Mouse (Mus musculus) CH12.LX (cell line): ENCODE measurements around the gene Mmrn1. TPM values are rescaled to one million over a fixed set of nuclear protein-coding genes. Genes with fewer than 3 reads are reported as not detected.

Experiments
- DNase-seq: peaks from one replicate; pipeline ENCODE4 v3.0.0-alpha.2; 2013; ENCODE audit errors: extremely low read depth
- H3K27ac ChIP-seq: 2 replicates; pipeline ENCODE4 v1.5.1; 2012; ENCODE audit warnings: low read depth, mild to moderate bottlenecking, control low read depth, moderate library complexity; ENCODE audit not compliant: insufficient read depth
- H3K27me3 ChIP-seq: replicated peaks from 2 replicates; pipeline ENCODE3; 2012; ENCODE audit warnings: inconsistent platforms
- H3K36me3 ChIP-seq, 2 experiments: replicated peaks in 1 of 2; 2 replicates each; pipeline versions ENCODE3 to v1.6.1; 2012; ENCODE audit warnings: inconsistent platforms in 1 of 2, low read length in 1 of 2, mild to moderate bottlenecking in 1 of 2, mixed read lengths in 1 of 2, moderate library complexity in 1 of 2; ENCODE audit not compliant: control insufficient read depth in 1 of 2, insufficient read depth in 1 of 2
- H3K4me1 ChIP-seq, 2 experiments: 2 replicates each; pipeline ENCODE4 v1.6.1; 2012; ENCODE audit warnings: inconsistent platforms in 1 of 2, moderate library complexity in 1 of 2; ENCODE audit not compliant: insufficient read depth in 2 of 2, control insufficient read depth in 1 of 2
- H3K4me2 ChIP-seq: 2 replicates; pipeline ENCODE4 v1.6.1; 2012; ENCODE audit warnings: low read depth, mild to moderate bottlenecking, control low read depth; ENCODE audit not compliant: poor library complexity, insufficient read depth, severe bottlenecking
- H3K4me3 ChIP-seq, 3 experiments: fragments of 150-350 bp in 1 of 3; sonication (generic) in 1 of 3; replicated peaks in 1 of 3; 2 replicates each; pipeline versions ENCODE3 to v1.5.1; 2011 to 2012; ENCODE audit warnings: low read depth in 2 of 3, low read length in 2 of 3, mild to moderate bottlenecking in 2 of 3, moderate library complexity in 2 of 3, control low read depth in 1 of 3, improper control_type of control experiment in 1 of 3, inconsistent platforms in 1 of 3, mixed read lengths in 1 of 3; ENCODE audit not compliant: poor library complexity in 1 of 3
- H3K79me2 ChIP-seq: replicated peaks from 2 replicates; pipeline ENCODE4 v1.6.1; 2012; ENCODE audit warnings: mild to moderate bottlenecking, moderate library complexity; ENCODE audit not compliant: control insufficient read depth, poor library complexity, insufficient read depth, severe bottlenecking; ENCODE audit errors: extremely low read depth
- H3K9ac ChIP-seq: 2 replicates; pipeline ENCODE4 v1.6.1; 2012; ENCODE audit warnings: low read depth, mild to moderate bottlenecking, control low read depth, moderate library complexity; ENCODE audit not compliant: insufficient read depth
- H3K9me3 ChIP-seq: replicated peaks from 2 replicates; pipeline ENCODE3; 2012; ENCODE audit warnings: low read length, inconsistent platforms, mixed read lengths
- BHLHE40 ChIP-seq: IDR thresholded peaks from 2 replicates; pipeline ENCODE4 v1.6.1; 2011; ENCODE audit warnings: mild to moderate bottlenecking, low read depth, low read length, improper control_type of control experiment
- CTCF ChIP-seq, 2 experiments: IDR thresholded peaks in 1 of 2; conservative IDR thresholded peaks in 1 of 2; 2 replicates each; pipeline ENCODE4 v1.5.1; 2011 to 2012; ENCODE audit warnings: low read depth in 2 of 2, low read length in 2 of 2, improper control_type of control experiment in 1 of 2, inconsistent platforms in 1 of 2, mild to moderate bottlenecking in 1 of 2, moderate library complexity in 1 of 2
- ELF1 ChIP-seq: IDR thresholded peaks from 2 replicates; pipeline ENCODE4 v1.6.1; 2014; ENCODE audit warnings: low read depth, mild to moderate bottlenecking, inconsistent platforms, low read length, improper control_type of control experiment
- EP300 ChIP-seq: IDR thresholded peaks from 2 replicates; pipeline ENCODE4 v1.6.1; 2011; ENCODE audit warnings: low read length, improper control_type of control experiment
- GABPA ChIP-seq: IDR thresholded peaks from 2 replicates; pipeline ENCODE4 v1.6.1; 2012; ENCODE audit warnings: low read depth, low read length, improper control_type of control experiment, inconsistent platforms; ENCODE audit not compliant: insufficient replicate concordance
- HCFC1 ChIP-seq: IDR thresholded peaks from 2 replicates; pipeline ENCODE4 v1.6.1; 2012; ENCODE audit warnings: low read depth, mild to moderate bottlenecking, inconsistent platforms, low read length, improper control_type of control experiment
- IRF4 ChIP-seq: IDR thresholded peaks from 2 replicates; pipeline ENCODE4 v1.6.1; 2014; ENCODE audit warnings: low read depth, mild to moderate bottlenecking, inconsistent platforms, low read length, improper control_type of control experiment
- JUN ChIP-seq: IDR thresholded peaks from 2 replicates; pipeline ENCODE4 v1.6.1; 2011; ENCODE audit warnings: low read depth, mild to moderate bottlenecking, low read length, improper control_type of control experiment, moderate library complexity; ENCODE audit not compliant: insufficient read depth
- JUND ChIP-seq: conservative IDR thresholded peaks from 2 replicates; pipeline ENCODE4 v1.6.1; 2011; ENCODE audit warnings: low read depth, low read length, improper control_type of control experiment
- KAT2A ChIP-seq: IDR thresholded peaks from 2 replicates; pipeline ENCODE4 v1.6.1; 2012; ENCODE audit warnings: low read length, improper control_type of control experiment, inconsistent platforms; ENCODE audit not compliant: insufficient replicate concordance
- MAFK ChIP-seq: IDR thresholded peaks from 2 replicates; pipeline ENCODE4 v1.6.1; 2011; ENCODE audit warnings: low read length, improper control_type of control experiment; ENCODE audit not compliant: insufficient replicate concordance
- MAZ ChIP-seq: IDR thresholded peaks from 2 replicates; pipeline ENCODE4 v1.6.1; 2012; ENCODE audit warnings: low read depth, mild to moderate bottlenecking, inconsistent platforms, low read length, improper control_type of control experiment, moderate library complexity
- MEF2A ChIP-seq: IDR thresholded peaks from 2 replicates; pipeline ENCODE4 v1.6.1; 2014; ENCODE audit warnings: low read depth, mild to moderate bottlenecking, inconsistent platforms, low read length, improper control_type of control experiment, borderline replicate concordance
- MXI1 ChIP-seq: IDR thresholded peaks from 2 replicates; pipeline ENCODE4 v1.6.1; 2011; ENCODE audit warnings: mild to moderate bottlenecking, low read depth, low read length, improper control_type of control experiment
- NELFE ChIP-seq: IDR thresholded peaks from 2 replicates; pipeline ENCODE4 v1.6.1; 2011; ENCODE audit warnings: low read depth, low read length, improper control_type of control experiment
- NRF1 ChIP-seq: IDR thresholded peaks from 2 replicates; pipeline ENCODE4 v1.6.1; 2014; ENCODE audit warnings: low read depth, mild to moderate bottlenecking, inconsistent platforms, low read length, improper control_type of control experiment, moderate library complexity
- PAX5 ChIP-seq: IDR thresholded peaks from 2 replicates; pipeline ENCODE4 v1.6.1; 2012; ENCODE audit warnings: low read length, inconsistent platforms, mixed read lengths
- POLR2A ChIP-seq: IDR thresholded peaks from 2 replicates; pipeline ENCODE4 v1.6.1; 2011; ENCODE audit warnings: low read depth, mild to moderate bottlenecking, improper control_type of control experiment, low read length
- POLR2AphosphoS2 ChIP-seq: IDR thresholded peaks from 2 replicates; pipeline ENCODE4 v1.6.1; 2011; ENCODE audit warnings: low read depth, low read length, improper control_type of control experiment
- RAD21 ChIP-seq: IDR thresholded peaks from 2 replicates; pipeline ENCODE4 v1.6.1; 2011; ENCODE audit warnings: low read depth, mild to moderate bottlenecking, low read length, improper control_type of control experiment, moderate library complexity
- TBP ChIP-seq: conservative IDR thresholded peaks from 2 replicates; pipeline ENCODE4 v1.6.1; 2011; ENCODE audit warnings: low read depth, low read length, improper control_type of control experiment
- TCF12 ChIP-seq: IDR thresholded peaks from 2 replicates; pipeline ENCODE4 v1.6.1; 2014; ENCODE audit warnings: low read depth, mild to moderate bottlenecking, inconsistent platforms, low read length, improper control_type of control experiment
- UBTF ChIP-seq: IDR thresholded peaks from 2 replicates; pipeline ENCODE4 v1.6.1; 2012; ENCODE audit warnings: low read depth, mild to moderate bottlenecking, inconsistent platforms, low read length, improper control_type of control experiment, moderate library complexity
- USF1 ChIP-seq: IDR thresholded peaks from 2 replicates; pipeline ENCODE4 v1.6.1; 2014; ENCODE audit warnings: low read depth, mild to moderate bottlenecking, inconsistent platforms, low read length, improper control_type of control experiment
- ZC3H11A ChIP-seq: IDR thresholded peaks from 2 replicates; pipeline ENCODE4 v1.6.1; 2012; ENCODE audit warnings: low read depth, mild to moderate bottlenecking, inconsistent platforms, low read length, improper control_type of control experiment
- ZKSCAN1 ChIP-seq: IDR thresholded peaks from 2 replicates; pipeline ENCODE4 v1.6.1; 2012; ENCODE audit warnings: low read depth, inconsistent platforms, low read length, improper control_type of control experiment, borderline replicate concordance
- ZMIZ1 ChIP-seq: IDR thresholded peaks from 2 replicates; pipeline ENCODE4 v1.6.1; 2012; ENCODE audit warnings: low read depth, mild to moderate bottlenecking, inconsistent platforms, low read length, improper control_type of control experiment
- ZNF384 ChIP-seq: IDR thresholded peaks from 2 replicates; pipeline ENCODE4 v1.6.1; 2012; ENCODE audit warnings: low read depth, low read length, improper control_type of control experiment, inconsistent platforms
- dilution Hi-C: fragments of 300-500 bp; cut with MboI; formaldehyde crosslinking; loops from 2 replicates; pipeline ENCODE4 v1.14.3; 2020; ENCODE audit warnings: low sequenced_read_pairs; ENCODE audit not compliant: extremely low pct_unique_long_range_greater_than_20kb, extremely low pct_ligation_motif_present
- in situ Hi-C: fragments of 300-500 bp; cut with MboI; formaldehyde crosslinking; loops from 3 replicates; pipeline ENCODE4 v1.14.3; 2019; ENCODE audit warnings: low sequenced_read_pairs, low pct_ligation_motif_present, low pct_unique_long_range_greater_than_20kb, mixed read lengths
- polyA plus RNA-seq: library from polyadenylated mRNA; unstranded; fragments of >175 nt; gene quantifications from 2 replicates; pipeline ENCODE4 v1.2.1, GENCODE M21; 2012; ENCODE audit warnings: low read depth; ENCODE audit not compliant: insufficient read length
- total RNA-seq, 2 experiments: library from RNA; depleted of rRNA; stranded (reverse); fragments of 300-350 nt in 1 of 2; fragments of >200 nt in 1 of 2; gene quantifications; 2 replicates each; pipeline ENCODE4 v1.2.3; 2012 to 2014

Mmrn1 gene
- total and polyA plus RNA-seq, 3 experiments: not detected

GRCm38 (mm10) chr6:60934835-60935234 is 10.1 kb downstream of the Mmrn1 start:
- H3K36me3 ChIP-seq: no peaks in the 10 kb centered on the region
- H3K27ac ChIP-seq: no peak overlapping the region
- TF ChIP-seq EP300: no peak
- TF ChIP-seq ELF1: no peak
- no peak for TF ChIP-seq NRF1
- TF ChIP-seq TCF12: no peak
- no peak for TF ChIP-seq ZKSCAN1
- TF ChIP-seq MAFK: no peak
- no peak for TF ChIP-seq RAD21
- TF ChIP-seq CTCF (conservative IDR thresholded peaks at IDR 0.05 in 1 of 2, IDR thresholded peaks at IDR 0.05 in 1 of 2; ENCODE audit: low read depth in 2 of 2, low read length in 2 of 2): no peak
- no peak for TF ChIP-seq GABPA
- no peak for TF ChIP-seq MAZ
- TF ChIP-seq JUN: no peak
- TF ChIP-seq ZNF384: no peak
- no peak for TF ChIP-seq UBTF
- no peak for TF ChIP-seq USF1
- no peak for TF ChIP-seq JUND
- no peak for TF ChIP-seq ZMIZ1
- no peak overlapping the region for H3K4me2 ChIP-seq
- peaks cover 32% of the 10 kb centered on the region for H3K9me3 ChIP-seq
- in situ Hi-C loops: no loop called here
- no peaks in the 10 kb centered on the region for H3K4me1 ChIP-seq
- dilution Hi-C loops: no loop called here
- no peaks in the 10 kb centered on the region for H3K27me3 ChIP-seq
- H3K9ac ChIP-seq: no peak overlapping the region
- no peak for DNase-seq
- no peak overlapping the region for H3K4me3 ChIP-seq
- no peaks in the 10 kb centered on the region for H3K79me2 ChIP-seq

GRCm38 (mm10) chr6:60935448-60936130 is 10.8 kb downstream of the Mmrn1 start:
- dilution Hi-C loops (no loop called here), in situ Hi-C loops (no loop called here)
- no peak for DNase-seq
- no peaks in the 10 kb centered on the region for H3K27me3 ChIP-seq
- no peaks in the 10 kb centered on the region for H3K36me3 ChIP-seq
- H3K27ac ChIP-seq: no peak overlapping the region
- H3K4me2 ChIP-seq: no peak overlapping the region
- H3K79me2 ChIP-seq: no peaks in the 10 kb centered on the region
- H3K9ac ChIP-seq: no peak overlapping the region
- H3K4me3 ChIP-seq: no peak overlapping the region
- H3K4me1 ChIP-seq: no peaks in the 10 kb centered on the region
- peaks cover 35% of the 10 kb centered on the region for H3K9me3 ChIP-seq
- TF ChIP-seq TCF12 (no peak), GABPA (no peak), BHLHE40 (no peak), MAFK (no peak), HCFC1 (no peak), JUND (no peak), MAZ (no peak), POLR2A (no peak), ELF1 (no peak), TBP (no peak), IRF4 (no peak), POLR2AphosphoS2 (no peak), USF1 (no peak), KAT2A (no peak), ZC3H11A (no peak), PAX5 (no peak), NELFE (no peak), MEF2A (no peak), MXI1 (no peak)
- TF ChIP-seq, all 38 proteins: peak for 0
